Mouse (Mus musculus) CH12.LX (cell line): Measurements from ENCODE around the gene Crbn. TPM values are rescaled to one million over a fixed set of nuclear protein-coding genes. Genes with fewer than 3 reads are reported as not detected.

Source experiments
- DNase-seq: peaks from one replicate; pipeline ENCODE4 v3.0.0-alpha.2; 2013; ENCODE audit errors: extremely low read depth
- H3K27ac ChIP-seq: 2 replicates; pipeline ENCODE4 v1.5.1; 2012; ENCODE audit warnings: low read depth, mild to moderate bottlenecking, control low read depth, moderate library complexity; ENCODE audit not compliant: insufficient read depth
- H3K27me3 ChIP-seq: replicated peaks from 2 replicates; pipeline ENCODE3; 2012; ENCODE audit warnings: inconsistent platforms
- H3K36me3 ChIP-seq, 2 experiments: replicated peaks in 1 of 2; 2 replicates each; pipeline versions ENCODE3 to v1.6.1; 2012; ENCODE audit warnings: inconsistent platforms in 1 of 2, low read length in 1 of 2, mild to moderate bottlenecking in 1 of 2, mixed read lengths in 1 of 2, moderate library complexity in 1 of 2; ENCODE audit not compliant: control insufficient read depth in 1 of 2, insufficient read depth in 1 of 2
- H3K4me1 ChIP-seq, 2 experiments: 2 replicates each; pipeline ENCODE4 v1.6.1; 2012; ENCODE audit warnings: inconsistent platforms in 1 of 2, moderate library complexity in 1 of 2; ENCODE audit not compliant: insufficient read depth in 2 of 2, control insufficient read depth in 1 of 2
- H3K4me2 ChIP-seq: 2 replicates; pipeline ENCODE4 v1.6.1; 2012; ENCODE audit warnings: low read depth, mild to moderate bottlenecking, control low read depth; ENCODE audit not compliant: poor library complexity, insufficient read depth, severe bottlenecking
- H3K4me3 ChIP-seq, 3 experiments: fragments of 150-350 bp in 1 of 3; sonication (generic) in 1 of 3; replicated peaks in 1 of 3; 2 replicates each; pipeline versions ENCODE3 to v1.5.1; 2011 to 2012; ENCODE audit warnings: low read depth in 2 of 3, low read length in 2 of 3, mild to moderate bottlenecking in 2 of 3, moderate library complexity in 2 of 3, control low read depth in 1 of 3, improper control_type of control experiment in 1 of 3, inconsistent platforms in 1 of 3, mixed read lengths in 1 of 3; ENCODE audit not compliant: poor library complexity in 1 of 3
- H3K79me2 ChIP-seq: replicated peaks from 2 replicates; pipeline ENCODE4 v1.6.1; 2012; ENCODE audit warnings: mild to moderate bottlenecking, moderate library complexity; ENCODE audit not compliant: control insufficient read depth, poor library complexity, insufficient read depth, severe bottlenecking; ENCODE audit errors: extremely low read depth
- H3K9ac ChIP-seq: 2 replicates; pipeline ENCODE4 v1.6.1; 2012; ENCODE audit warnings: low read depth, mild to moderate bottlenecking, control low read depth, moderate library complexity; ENCODE audit not compliant: insufficient read depth
- H3K9me3 ChIP-seq: replicated peaks from 2 replicates; pipeline ENCODE3; 2012; ENCODE audit warnings: low read length, inconsistent platforms, mixed read lengths
- BHLHE40 ChIP-seq: IDR thresholded peaks from 2 replicates; pipeline ENCODE4 v1.6.1; 2011; ENCODE audit warnings: mild to moderate bottlenecking, low read depth, low read length, improper control_type of control experiment
- CHD2 ChIP-seq: IDR thresholded peaks from 2 replicates; pipeline ENCODE4 v1.6.1; 2011; ENCODE audit warnings: low read length, improper control_type of control experiment
- CTCF ChIP-seq, 2 experiments: IDR thresholded peaks in 1 of 2; conservative IDR thresholded peaks in 1 of 2; 2 replicates each; pipeline ENCODE4 v1.5.1; 2011 to 2012; ENCODE audit warnings: low read depth in 2 of 2, low read length in 2 of 2, improper control_type of control experiment in 1 of 2, inconsistent platforms in 1 of 2, mild to moderate bottlenecking in 1 of 2, moderate library complexity in 1 of 2
- E2F4 ChIP-seq: IDR thresholded peaks from 2 replicates; pipeline ENCODE4 v1.6.1; 2011; ENCODE audit warnings: low read depth, low read length, improper control_type of control experiment; ENCODE audit not compliant: insufficient replicate concordance
- EP300 ChIP-seq: IDR thresholded peaks from 2 replicates; pipeline ENCODE4 v1.6.1; 2011; ENCODE audit warnings: low read length, improper control_type of control experiment
- ETS1 ChIP-seq: conservative IDR thresholded peaks from 2 replicates; pipeline ENCODE4 v1.6.1; 2012; ENCODE audit warnings: low read depth, mild to moderate bottlenecking, inconsistent platforms, low read length, improper control_type of control experiment, moderate library complexity
- GABPA ChIP-seq: IDR thresholded peaks from 2 replicates; pipeline ENCODE4 v1.6.1; 2012; ENCODE audit warnings: low read depth, low read length, improper control_type of control experiment, inconsistent platforms; ENCODE audit not compliant: insufficient replicate concordance
- HCFC1 ChIP-seq: IDR thresholded peaks from 2 replicates; pipeline ENCODE4 v1.6.1; 2012; ENCODE audit warnings: low read depth, mild to moderate bottlenecking, inconsistent platforms, low read length, improper control_type of control experiment
- IRF4 ChIP-seq: IDR thresholded peaks from 2 replicates; pipeline ENCODE4 v1.6.1; 2014; ENCODE audit warnings: low read depth, mild to moderate bottlenecking, inconsistent platforms, low read length, improper control_type of control experiment
- JUN ChIP-seq: IDR thresholded peaks from 2 replicates; pipeline ENCODE4 v1.6.1; 2011; ENCODE audit warnings: low read depth, mild to moderate bottlenecking, low read length, improper control_type of control experiment, moderate library complexity; ENCODE audit not compliant: insufficient read depth
- JUND ChIP-seq: conservative IDR thresholded peaks from 2 replicates; pipeline ENCODE4 v1.6.1; 2011; ENCODE audit warnings: low read depth, low read length, improper control_type of control experiment
- KAT2A ChIP-seq: IDR thresholded peaks from 2 replicates; pipeline ENCODE4 v1.6.1; 2012; ENCODE audit warnings: low read length, improper control_type of control experiment, inconsistent platforms; ENCODE audit not compliant: insufficient replicate concordance
- MAFK ChIP-seq: IDR thresholded peaks from 2 replicates; pipeline ENCODE4 v1.6.1; 2011; ENCODE audit warnings: low read length, improper control_type of control experiment; ENCODE audit not compliant: insufficient replicate concordance
- MAX ChIP-seq: IDR thresholded peaks from 2 replicates; pipeline ENCODE4 v1.6.1; 2011; ENCODE audit warnings: low read length, improper control_type of control experiment
- MAZ ChIP-seq: IDR thresholded peaks from 2 replicates; pipeline ENCODE4 v1.6.1; 2012; ENCODE audit warnings: low read depth, mild to moderate bottlenecking, inconsistent platforms, low read length, improper control_type of control experiment, moderate library complexity
- MEF2A ChIP-seq: IDR thresholded peaks from 2 replicates; pipeline ENCODE4 v1.6.1; 2014; ENCODE audit warnings: low read depth, mild to moderate bottlenecking, inconsistent platforms, low read length, improper control_type of control experiment, borderline replicate concordance
- MXI1 ChIP-seq: IDR thresholded peaks from 2 replicates; pipeline ENCODE4 v1.6.1; 2011; ENCODE audit warnings: mild to moderate bottlenecking, low read depth, low read length, improper control_type of control experiment
- MYC ChIP-seq: IDR thresholded peaks from 2 replicates; pipeline ENCODE4 v1.6.1; 2011; ENCODE audit warnings: low read depth, mild to moderate bottlenecking, improper control_type of control experiment, low read length
- NELFE ChIP-seq: IDR thresholded peaks from 2 replicates; pipeline ENCODE4 v1.6.1; 2011; ENCODE audit warnings: low read depth, low read length, improper control_type of control experiment
- NRF1 ChIP-seq: IDR thresholded peaks from 2 replicates; pipeline ENCODE4 v1.6.1; 2014; ENCODE audit warnings: low read depth, mild to moderate bottlenecking, inconsistent platforms, low read length, improper control_type of control experiment, moderate library complexity
- POLR2A ChIP-seq: IDR thresholded peaks from 2 replicates; pipeline ENCODE4 v1.6.1; 2011; ENCODE audit warnings: low read depth, mild to moderate bottlenecking, improper control_type of control experiment, low read length
- POLR2AphosphoS2 ChIP-seq: IDR thresholded peaks from 2 replicates; pipeline ENCODE4 v1.6.1; 2011; ENCODE audit warnings: low read depth, low read length, improper control_type of control experiment
- RAD21 ChIP-seq: IDR thresholded peaks from 2 replicates; pipeline ENCODE4 v1.6.1; 2011; ENCODE audit warnings: low read depth, mild to moderate bottlenecking, low read length, improper control_type of control experiment, moderate library complexity
- SMC3 ChIP-seq: IDR thresholded peaks from 2 replicates; pipeline ENCODE4 v1.6.1; 2011; ENCODE audit warnings: low read depth, low read length, improper control_type of control experiment
- TBP ChIP-seq: conservative IDR thresholded peaks from 2 replicates; pipeline ENCODE4 v1.6.1; 2011; ENCODE audit warnings: low read depth, low read length, improper control_type of control experiment
- UBTF ChIP-seq: IDR thresholded peaks from 2 replicates; pipeline ENCODE4 v1.6.1; 2012; ENCODE audit warnings: low read depth, mild to moderate bottlenecking, inconsistent platforms, low read length, improper control_type of control experiment, moderate library complexity
- USF1 ChIP-seq: IDR thresholded peaks from 2 replicates; pipeline ENCODE4 v1.6.1; 2014; ENCODE audit warnings: low read depth, mild to moderate bottlenecking, inconsistent platforms, low read length, improper control_type of control experiment
- ZC3H11A ChIP-seq: IDR thresholded peaks from 2 replicates; pipeline ENCODE4 v1.6.1; 2012; ENCODE audit warnings: low read depth, mild to moderate bottlenecking, inconsistent platforms, low read length, improper control_type of control experiment
- ZKSCAN1 ChIP-seq: IDR thresholded peaks from 2 replicates; pipeline ENCODE4 v1.6.1; 2012; ENCODE audit warnings: low read depth, inconsistent platforms, low read length, improper control_type of control experiment, borderline replicate concordance
- ZNF384 ChIP-seq: IDR thresholded peaks from 2 replicates; pipeline ENCODE4 v1.6.1; 2012; ENCODE audit warnings: low read depth, low read length, improper control_type of control experiment, inconsistent platforms
- dilution Hi-C: fragments of 300-500 bp; cut with MboI; formaldehyde crosslinking; loops from 2 replicates; pipeline ENCODE4 v1.14.3; 2020; ENCODE audit warnings: low sequenced_read_pairs; ENCODE audit not compliant: extremely low pct_unique_long_range_greater_than_20kb, extremely low pct_ligation_motif_present
- in situ Hi-C: fragments of 300-500 bp; cut with MboI; formaldehyde crosslinking; loops from 3 replicates; pipeline ENCODE4 v1.14.3; 2019; ENCODE audit warnings: low sequenced_read_pairs, low pct_ligation_motif_present, low pct_unique_long_range_greater_than_20kb, mixed read lengths
- polyA plus RNA-seq: library from polyadenylated mRNA; unstranded; fragments of >175 nt; gene quantifications from 2 replicates; pipeline ENCODE4 v1.2.1, GENCODE M21; 2012; ENCODE audit warnings: low read depth; ENCODE audit not compliant: insufficient read length
- total RNA-seq, 2 experiments: library from RNA; depleted of rRNA; stranded (reverse); fragments of 300-350 nt in 1 of 2; fragments of >200 nt in 1 of 2; gene quantifications; 2 replicates each; pipeline ENCODE4 v1.2.3; 2012 to 2014

The Crbn gene
- total and polyA plus RNA-seq, 3 experiments: 29.2 to 60.1 (median 30.8) TPM

GRCm38 (mm10) chr6:106765892-106766291 lies 34.0 kb downstream of the Crbn start (continued):
- TF ChIP-seq POLR2AphosphoS2 (no peak), NRF1 (no peak), ZC3H11A (no peak), MAX (no peak), ZKSCAN1 (no peak), IRF4 (no peak), ZNF384 (peak; percentile 84), CTCF (conservative IDR thresholded peaks at IDR 0.05 in 1 of 2, IDR thresholded peaks at IDR 0.05 in 1 of 2; ENCODE audit: low read depth in 2 of 2, low read length in 2 of 2) (no peak), HCFC1 (no peak), POLR2A (no peak), JUN (no peak), UBTF (no peak)

GRCm38 (mm10) chr6:106761486-106761885 lies 38.4 kb downstream of the Crbn start:
- Histone ChIP-seq H3K9ac (peak overlapping the region; percentile 55), H3K79me2 (no peaks in the 10 kb centered on the region), H3K9me3 (no peaks in the 10 kb centered on the region), H3K4me1 (peaks cover 7 to 51% of the 10 kb centered on the region in 2 experiments; a peak in 3 of 4 replicates), H3K27me3 (no peaks in the 10 kb centered on the region), H3K36me3 (no peaks in the 10 kb centered on the region), H3K4me2 (peak overlapping the region; percentile 69), H3K27ac (peak overlapping the region; percentile 46), H3K4me3 (no peak overlapping the region)
- no peak for DNase-seq
- dilution Hi-C loops (no loop called here), in situ Hi-C loops (no loop called here)
- TF ChIP-seq ZNF384 (no peak), JUN (no peak), TBP (peak; percentile 62; the same call in 1 of the 2 replicates), NELFE (0 out of 2 replicates have a peak, but pooled peaks have one; percentile 13)

- no peaks in the 10 kb centered on the region for H3K9me3 ChIP-seq
- no peak overlapping the region for H3K4me3 ChIP-seq
- in situ Hi-C loops: no loop called here
- H3K27me3 ChIP-seq: no peaks in the 10 kb centered on the region
- H3K9ac ChIP-seq: peak overlapping the region; percentile 55; the same call in 1 of the 2 replicates
- H3K79me2 ChIP-seq: no peaks in the 10 kb centered on the region
- peak overlapping the region; percentile 69 for H3K4me2 ChIP-seq
- H3K36me3 ChIP-seq: no peaks in the 10 kb centered on the region
- dilution Hi-C loops: no loop called here
- H3K4me1 ChIP-seq: peaks cover 7 to 44% of the 10 kb centered on the region in 2 experiments; a peak in 3 of 4 replicates
- DNase-seq: peak; percentile 86
- H3K27ac ChIP-seq: peak overlapping the region; percentile 46; the same call in 1 of the 2 replicates
- TF ChIP-seq ETS1: peak; percentile 74
- TF ChIP-seq MAZ: no peak
- no peak for TF ChIP-seq MAFK
- no peak for TF ChIP-seq CHD2
- TF ChIP-seq ZNF384: no peak
- no peak; the same call in 1 of the 2 replicates for TF ChIP-seq MXI1
- TF ChIP-seq MEF2A: peak; percentile 89
- no peak for TF ChIP-seq SMC3
- no peak for TF ChIP-seq RAD21
- peak; percentile 65; the same call in 1 of the 2 replicates for TF ChIP-seq JUND
- peak; percentile 45; the same call in 1 of the 2 replicates for TF ChIP-seq JUN
- no peak for TF ChIP-seq KAT2A
- TF ChIP-seq USF1: no peak
- peak; percentile 51 for TF ChIP-seq BHLHE40
- TF ChIP-seq EP300: peak; percentile 86
- 0 out of 2 replicates have a peak, but pooled peaks have one; percentile 58 for TF ChIP-seq MYC
- TF ChIP-seq GABPA: no peak
- no peak for TF ChIP-seq E2F4
Measured at GRCm38 (mm10) chr6:106760473-106761218, 39.2 kb downstream of the Crbn start.
